Mouse (Mus musculus) left cerebral cortex, adult 11 months (tissue): ENCODE data around the gene Efna4.

ENCODE experiments used
- DNase-seq: peaks from one replicate; pipeline ENCODE4 v3.0.0; 2022; ENCODE audit warnings: low spot score

Efna4 gene

DNA sequence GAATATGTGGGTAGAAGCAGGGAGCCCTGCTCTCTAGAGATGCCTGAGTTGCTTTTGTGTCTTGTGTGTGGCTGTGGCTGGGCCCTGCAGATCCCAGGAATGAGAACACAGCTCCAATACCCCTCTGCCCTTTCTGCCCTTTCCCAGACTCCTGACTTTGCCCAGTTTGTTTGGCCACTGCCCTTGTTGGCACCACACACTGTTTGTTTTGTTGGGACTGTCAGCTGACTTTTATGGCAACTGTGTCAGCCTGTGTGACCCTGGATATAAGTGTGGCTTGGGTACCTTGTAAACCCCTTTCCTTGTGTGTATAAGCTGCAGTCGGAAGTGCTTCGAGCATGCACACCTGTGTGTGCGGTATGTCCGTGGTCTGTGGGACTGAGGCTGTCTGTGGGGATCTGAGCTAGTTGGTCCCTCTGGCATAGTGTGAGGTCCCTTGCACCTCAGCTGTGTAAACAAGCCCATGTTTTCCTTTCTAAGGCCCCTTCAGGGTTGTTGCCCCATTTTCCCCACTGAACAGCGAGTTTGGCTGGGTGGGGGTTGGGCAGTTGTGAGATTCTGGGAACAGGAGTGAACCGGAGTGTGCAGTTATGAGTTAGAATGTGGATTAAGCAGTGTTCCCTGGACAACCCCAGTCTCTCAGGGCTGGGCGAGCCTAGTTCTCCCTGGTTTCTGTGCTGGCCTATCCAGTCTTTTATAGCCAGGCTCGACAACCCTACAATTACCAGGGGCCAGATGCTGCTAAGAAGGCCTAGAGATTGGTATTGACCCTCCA, 32.1 kb downstream of the Efna4 start:
- no peak for DNase-seq

DNA sequence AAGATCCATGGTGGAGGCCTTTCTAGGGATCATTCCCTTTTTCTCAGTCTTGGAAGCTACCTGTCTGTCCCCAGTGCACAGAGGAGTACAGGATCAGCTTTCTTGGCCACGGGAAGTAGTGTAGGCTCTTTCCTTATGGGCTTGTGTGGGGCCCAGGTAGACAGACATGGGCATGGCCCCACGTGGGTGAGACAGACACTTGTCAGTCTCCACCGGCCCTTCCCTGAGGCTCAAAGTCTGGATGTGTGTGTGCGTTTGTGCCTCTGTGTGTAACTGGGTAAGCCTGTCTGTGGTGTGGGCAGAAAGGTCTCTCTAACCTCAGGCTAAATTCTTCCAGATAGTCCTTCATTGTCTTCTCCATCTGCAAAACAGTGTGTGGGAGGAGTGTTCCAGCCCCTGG, 32.7 kb downstream of the Efna4 start:
- DNase-seq: no peak

DNA sequence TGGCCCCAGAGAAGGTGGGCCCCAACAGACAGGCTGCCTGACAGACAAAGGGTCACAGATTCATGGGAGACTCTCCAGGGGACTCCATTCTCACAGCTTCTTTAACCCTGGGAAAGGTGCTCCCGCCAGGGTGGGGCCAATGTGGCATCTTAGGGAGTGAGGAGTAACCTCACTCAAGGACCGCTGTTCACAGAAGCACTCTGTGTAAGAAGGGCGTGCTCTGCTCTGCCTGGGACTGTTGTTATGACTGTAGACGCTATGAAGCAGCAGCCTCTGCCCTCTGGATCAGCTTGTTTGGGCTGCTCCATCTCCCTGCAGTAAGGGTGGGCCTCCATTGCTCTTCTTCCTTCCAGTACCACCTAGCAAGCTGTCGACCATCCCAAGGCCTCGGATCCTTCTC, 33.4 kb downstream of the Efna4 start:
- no peak for DNase-seq

DNA sequence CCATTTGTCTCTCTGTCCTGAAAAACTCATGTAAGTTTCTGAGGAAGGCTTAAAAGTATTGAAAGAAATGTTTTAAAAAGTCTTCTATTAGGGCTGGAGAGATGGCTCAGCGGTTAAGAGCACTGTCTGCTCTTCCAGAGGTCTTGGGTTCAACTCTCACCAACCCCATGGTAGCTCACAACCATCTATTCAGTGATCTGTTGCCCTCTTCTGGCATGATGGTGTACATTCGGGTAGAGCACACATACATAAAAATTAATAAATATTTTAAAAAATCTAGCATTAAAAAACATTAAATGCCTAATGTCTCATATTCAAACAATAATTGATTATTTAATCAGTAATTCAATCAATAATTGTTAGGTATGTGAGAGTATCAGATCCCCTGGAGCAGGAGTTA, 37.3 kb downstream of the Efna4 start:
- DNase-seq: no peak

DNA sequence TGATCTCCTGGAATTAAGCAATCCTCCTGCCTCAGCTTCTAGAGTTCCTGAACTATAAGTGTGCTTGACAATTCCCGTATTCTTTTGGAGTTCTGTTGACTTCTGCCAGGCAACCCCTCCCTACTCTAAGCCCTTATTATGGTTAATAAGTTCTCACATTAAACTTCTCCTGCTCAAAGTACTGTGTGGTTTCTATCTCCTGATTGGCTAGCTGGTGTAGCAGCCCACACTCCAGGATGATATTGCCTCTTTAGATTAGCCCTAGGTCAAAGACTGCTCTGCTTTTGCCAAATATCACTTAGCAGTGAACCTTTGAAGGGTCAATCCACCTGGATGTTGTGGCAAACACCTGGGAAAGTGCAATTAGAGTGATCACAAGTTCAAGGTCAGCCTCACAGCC, 37.8 kb downstream of the Efna4 start:
- DNase-seq: no peak

DNA sequence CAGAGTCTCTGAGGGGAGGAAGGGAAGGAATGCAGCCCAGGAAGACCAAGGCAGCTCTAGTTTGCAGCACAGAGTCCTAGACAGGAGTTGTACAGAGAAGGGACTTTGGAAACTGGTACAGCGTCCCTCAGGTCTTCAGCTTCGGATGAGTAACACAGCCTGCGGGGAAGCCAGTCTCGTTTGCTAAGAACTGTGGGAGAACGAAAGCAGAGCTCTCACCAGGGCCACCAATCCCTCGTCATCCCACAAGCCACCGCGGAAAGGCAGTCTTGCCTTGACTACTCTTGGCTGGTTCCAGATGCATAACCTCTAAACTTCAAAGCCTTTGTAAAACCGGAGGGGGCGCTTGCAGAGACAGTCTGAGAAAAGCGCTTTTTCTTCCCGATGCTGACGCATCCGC, 38.3 kb downstream of the Efna4 start:
- no peak for DNase-seq

DNA sequence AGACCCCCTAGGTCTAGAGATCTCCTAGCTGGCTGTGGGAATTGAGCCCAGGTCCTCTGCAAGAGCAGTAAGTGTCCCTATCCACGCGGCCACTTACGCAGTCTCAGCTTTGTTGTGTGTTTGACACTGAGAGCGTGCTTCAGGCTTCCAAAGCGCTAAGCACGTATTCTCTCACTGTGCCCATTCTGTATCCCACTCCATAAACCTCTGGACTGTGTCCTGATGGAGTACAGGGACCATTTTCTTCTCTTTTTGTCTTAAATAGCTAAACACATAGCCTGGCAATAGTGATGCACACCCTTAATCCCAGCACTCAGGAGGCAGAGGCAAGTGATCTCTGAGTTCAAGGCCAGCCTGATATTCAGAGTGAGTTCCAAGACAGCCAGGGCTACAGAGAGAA, 38.9 kb downstream of the Efna4 start:
- DNase-seq: no peak

DNA sequence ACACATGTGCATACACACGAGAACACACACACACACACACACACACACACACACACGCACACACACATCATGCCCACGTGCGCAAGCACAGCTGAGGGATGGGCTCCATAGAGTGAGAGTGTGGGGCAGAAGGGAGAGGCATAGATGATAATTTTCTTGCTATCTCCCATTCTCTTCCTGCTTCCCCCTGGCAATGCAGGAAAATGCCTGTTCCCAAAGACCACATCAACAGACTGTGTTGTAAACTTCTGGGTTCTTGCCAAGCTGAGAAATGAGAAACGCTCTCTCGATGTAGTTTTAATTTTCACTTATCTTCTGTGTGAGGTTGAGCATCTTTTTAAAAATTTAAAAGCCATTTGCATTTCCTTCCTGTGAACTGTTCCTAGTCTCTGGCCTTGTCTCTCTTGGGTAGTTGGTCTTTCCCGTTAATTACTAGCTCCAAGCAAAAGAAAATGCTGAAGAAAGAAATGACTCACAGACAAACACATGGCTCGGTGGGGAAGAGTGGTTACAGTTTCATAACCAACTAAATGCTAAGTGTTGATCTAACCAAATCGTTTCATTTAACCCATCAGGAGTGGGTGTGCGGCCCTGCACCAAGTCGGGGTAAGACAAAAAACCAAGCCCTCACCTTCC, 40.9 kb downstream of the Efna4 start:
- no peak for DNase-seq

DNA sequence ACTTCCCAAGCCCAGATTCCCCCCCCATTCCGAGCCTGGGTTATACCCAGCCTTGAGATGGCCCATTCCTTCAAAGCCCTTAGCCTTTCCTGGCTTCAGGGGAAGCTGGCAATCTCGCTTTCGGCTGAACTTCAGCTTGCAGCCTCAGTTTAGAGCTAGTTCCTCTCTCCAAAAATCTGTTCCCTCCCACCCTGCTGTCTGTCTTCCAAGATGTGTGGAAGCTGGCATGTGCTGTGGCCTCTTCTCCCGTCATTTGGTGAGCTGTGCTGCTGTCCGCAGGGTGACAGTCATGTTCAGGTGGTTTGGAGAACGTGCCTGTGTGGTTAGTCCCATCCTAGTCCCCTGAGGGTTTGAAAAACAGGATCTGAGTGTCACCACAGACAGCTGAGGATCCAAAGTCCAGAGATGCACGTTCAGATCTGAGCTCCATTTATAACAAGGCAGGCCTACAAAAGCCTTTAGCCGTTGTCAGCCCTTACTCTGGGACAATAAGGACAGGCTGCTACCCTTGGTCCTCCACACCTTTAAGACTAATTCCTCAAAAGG, 42.1 kb downstream of the Efna4 start:
- no peak for DNase-seq

DNA sequence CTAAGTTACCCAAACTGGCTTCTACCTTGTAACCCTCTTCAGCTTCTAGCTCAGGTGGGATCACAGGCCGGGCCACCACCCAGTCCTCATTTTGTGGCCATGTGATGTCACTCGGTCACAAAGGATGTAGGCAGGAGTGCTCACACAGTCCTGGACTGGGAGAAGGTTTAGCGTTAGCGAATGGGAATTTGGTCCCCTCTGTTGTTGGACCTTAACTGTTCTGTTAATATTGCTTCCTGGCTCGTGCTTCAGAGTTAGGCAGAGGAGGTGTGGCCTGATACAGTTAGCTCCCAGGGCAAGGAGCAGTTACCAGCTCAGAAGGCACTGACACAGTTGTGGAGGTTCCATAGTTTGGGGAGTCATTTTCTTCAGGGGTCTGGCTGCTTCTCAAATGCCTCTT, 43.6 kb downstream of the Efna4 start:
- no peak for DNase-seq

DNA sequence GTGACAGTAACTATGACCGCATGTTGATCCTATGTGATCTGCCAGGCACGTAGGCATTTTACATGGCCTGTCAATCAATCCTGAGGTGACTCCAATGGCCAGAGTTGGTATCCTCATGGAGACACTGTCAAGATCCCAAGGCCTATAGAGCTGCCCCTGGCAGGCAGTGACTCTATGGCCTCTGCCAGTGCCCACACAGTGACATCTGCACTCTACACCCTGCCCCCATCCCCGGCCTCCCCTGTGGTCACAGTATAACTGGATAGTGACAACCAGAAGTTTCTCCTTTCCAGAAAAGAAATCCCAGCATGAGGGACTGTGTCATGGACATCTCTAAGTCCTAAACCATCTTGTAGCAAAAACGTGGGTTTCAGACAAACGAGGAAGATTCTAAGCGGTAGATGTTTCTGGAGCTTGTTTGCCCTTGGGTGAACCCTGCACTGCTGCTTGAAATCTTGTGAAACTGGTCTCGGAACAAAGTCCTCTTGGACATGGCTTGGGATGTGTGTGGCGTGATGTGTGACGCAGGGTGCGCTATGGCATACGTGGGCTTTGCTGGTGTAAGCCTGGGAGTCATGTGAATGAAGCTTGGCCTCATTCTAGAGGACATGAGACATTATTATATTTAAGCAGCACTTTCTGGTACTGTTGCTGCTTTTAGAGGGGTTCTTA, 44.4 kb downstream of the Efna4 start:
- no peak for DNase-seq

DNA sequence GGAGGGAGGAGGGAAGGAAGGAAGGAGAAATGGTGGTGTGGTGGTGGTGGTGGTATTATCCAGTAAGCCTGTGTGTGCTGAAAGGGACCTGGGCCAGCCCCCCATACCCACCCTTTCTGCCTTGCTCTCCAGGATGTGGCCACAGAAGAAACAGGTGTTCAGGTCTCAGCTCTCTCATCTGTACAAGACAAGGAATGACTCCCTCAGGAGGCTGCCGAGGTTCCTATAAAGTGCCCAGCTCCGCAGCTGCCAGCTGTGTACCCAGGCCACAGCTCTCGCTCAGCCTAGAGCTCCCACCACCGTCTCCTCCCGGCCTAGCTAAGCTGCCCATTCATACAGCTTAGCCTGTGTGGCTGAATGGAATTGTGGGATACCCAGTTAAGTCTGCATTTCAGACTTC, 45.5 kb downstream of the Efna4 start:
- DNase-seq: no peak

DNA sequence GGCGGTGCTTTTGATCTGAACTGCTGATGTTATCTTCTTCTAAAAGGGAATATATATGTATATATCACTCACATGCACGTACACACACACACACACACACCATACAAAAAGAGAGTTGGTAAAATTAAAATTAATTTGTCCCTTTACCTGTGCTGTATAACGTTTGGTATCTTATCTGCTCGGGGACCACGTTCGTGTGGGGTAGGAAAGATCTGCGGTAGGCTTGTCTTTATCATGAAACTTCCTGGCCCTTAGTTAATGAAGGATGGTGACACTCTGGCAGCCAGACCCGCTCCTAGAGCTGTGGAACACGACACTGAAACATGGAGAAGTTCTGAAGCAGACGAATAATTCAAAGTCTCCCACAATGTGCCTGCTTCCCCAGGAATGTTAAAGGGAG, 46.0 kb downstream of the Efna4 start:
- no peak for DNase-seq

DNA sequence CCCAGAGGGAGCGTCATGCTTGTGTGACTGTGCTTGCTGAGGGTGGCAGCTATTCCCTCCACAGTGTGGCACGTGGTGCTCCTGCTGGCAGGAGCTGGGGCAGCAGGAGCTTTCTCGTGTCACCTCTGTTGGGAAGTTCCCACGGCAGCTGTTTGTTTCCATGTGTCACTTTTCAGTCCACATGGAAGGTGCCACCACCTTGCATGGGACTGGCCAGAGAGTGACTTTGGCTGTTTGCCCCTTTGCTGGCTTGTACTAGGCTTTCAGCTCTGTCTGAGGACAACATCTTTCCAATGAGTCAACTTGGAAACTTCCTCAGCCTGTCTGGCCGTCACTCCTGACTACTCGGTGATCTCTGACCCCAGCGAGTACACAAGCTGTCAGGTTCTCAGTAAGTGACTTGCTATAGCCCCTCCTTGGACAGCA, 49.3 kb downstream of the Efna4 start:
- no peak for DNase-seq

DNA sequence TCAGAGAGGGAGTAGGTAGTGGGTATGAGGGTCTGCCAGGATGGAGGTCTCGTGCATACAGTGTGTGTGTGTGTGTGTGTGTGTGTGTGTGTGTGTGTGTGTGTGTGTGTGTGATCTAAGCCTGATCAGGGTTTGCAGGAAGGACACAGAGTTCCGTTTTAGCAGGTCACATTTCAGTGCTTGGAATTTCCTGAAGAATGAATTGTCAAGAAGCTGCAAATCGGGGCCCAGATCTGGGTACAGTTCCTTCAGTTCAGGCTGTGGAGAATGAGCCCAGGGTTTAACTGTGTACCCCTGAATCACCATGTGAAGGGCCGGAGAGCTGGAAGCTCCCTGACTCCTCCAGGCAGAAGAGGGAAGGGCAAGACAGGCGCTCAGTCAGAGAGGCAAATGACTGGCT, 50.5 kb downstream of the Efna4 start:
- DNase-seq: no peak

DNA sequence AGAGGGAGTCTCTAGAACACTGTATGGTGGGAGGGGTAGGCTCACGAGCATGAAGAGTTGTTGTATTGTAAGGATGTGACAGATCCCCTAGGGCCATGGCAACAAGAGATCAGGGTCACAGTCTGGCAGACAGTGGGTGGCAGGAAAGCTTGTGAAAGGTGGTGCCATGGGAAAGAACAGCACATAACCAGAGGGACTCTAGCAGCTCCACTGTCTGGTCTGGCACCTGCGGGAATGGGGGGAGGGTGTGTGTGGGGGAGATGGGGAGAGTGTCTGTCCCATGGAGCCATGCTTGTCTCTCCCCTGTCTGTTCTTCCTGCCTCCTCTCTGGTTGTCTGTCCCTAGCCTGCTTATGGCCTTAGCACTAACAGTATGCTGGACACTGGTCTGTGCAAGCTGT, 52.3 kb downstream of the Efna4 start:
- DNase-seq: no peak

DNA sequence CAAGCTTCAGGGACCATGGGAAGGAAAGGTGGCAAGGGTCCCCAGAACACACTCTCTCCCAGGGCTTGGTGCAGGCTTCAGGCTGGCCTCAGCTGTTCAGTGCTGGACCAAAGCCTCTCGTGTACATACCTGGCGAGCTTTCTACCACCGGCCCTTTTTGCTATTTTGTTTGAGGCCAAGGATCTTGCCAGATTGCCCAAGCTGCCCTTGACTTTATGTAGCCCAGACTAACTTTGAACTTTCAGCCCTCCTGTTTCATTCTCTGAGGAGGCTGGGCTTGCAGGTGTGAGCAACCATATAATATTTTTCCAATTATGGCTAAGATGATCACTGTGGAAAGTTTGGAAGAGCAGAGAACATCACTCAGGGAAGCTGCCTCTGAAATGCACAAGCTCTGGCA, 53.6 kb downstream of the Efna4 start:
- DNase-seq: no peak
